Mouse (Mus musculus): ENCODE results near the gene Slc25a17. TPM values are rescaled to one million over a fixed set of nuclear protein-coding genes. Genes with fewer than 3 reads are reported as not detected.

The Slc25a17 gene
- total RNA-seq, 1 experiment, result 86.3 TPM

GRCm38 (mm10) chr15:81352638-81353037, 8.0 kb downstream of the Slc25a17 start:
- no peak overlapping the region for H3K9ac ChIP-seq (ENCODE audit: insufficient read depth, low read depth, low read length, poor library complexity, severe bottlenecking)
- no peaks in the 10 kb centered on the region for H3K9me3 ChIP-seq (ENCODE audit: control insufficient read depth, insufficient read depth, low read depth, low read length)
- in situ Hi-C loops (cut with MboI; ENCODE audit: low sequenced_read_pairs in 2 of 2, unreplicated experiment in 2 of 2), result no loop called here
- peaks cover 0 to 4% of the 10 kb centered on the region in 2 experiments; a peak in 3 of 4 replicates for H3K4me1 ChIP-seq (ENCODE audit: control insufficient read depth in 2 of 2, insufficient read depth in 2 of 2, low read length in 2 of 2, poor library complexity in 1 of 2)
- DNase-seq (ENCODE audit: low read depth, low spot score), result no peak
- TF ChIP-seq HCFC1 (IDR thresholded peaks at IDR 0.05; ENCODE audit: borderline replicate concordance, insufficient read depth, low read length) (no peak), MAFK (IDR thresholded peaks at IDR 0.05; ENCODE audit: insufficient read depth, low read depth, low read length) (no peak), ZNF384 (IDR thresholded peaks at IDR 0.05; ENCODE audit: low read depth, low read length) (no peak), CHD2 (IDR thresholded peaks at IDR 0.05; ENCODE audit: low read depth, low read length) (no peak), ZC3H11A (IDR thresholded peaks at IDR 0.05; ENCODE audit: borderline replicate concordance, low read depth, low read length) (no peak)
- H3K36me3 ChIP-seq (ENCODE audit: control insufficient read depth, insufficient read depth, low read length, poor library complexity, severe bottlenecking), result peaks cover 2% of the 10 kb centered on the region; the same call in 1 of the 2 replicates
- no peak overlapping the region for H3K4me3 ChIP-seq (ENCODE audit: insufficient read depth in 1 of 2, low read depth in 1 of 2, low read length in 2 of 2, poor library complexity in 1 of 2, severe bottlenecking in 1 of 2)
- no peak overlapping the region for H3K27ac ChIP-seq (ENCODE audit: insufficient read depth, low read depth, low read length, poor library complexity, severe bottlenecking)

GRCm38 (mm10) chr15:81350401-81350800, 10.2 kb downstream of the Slc25a17 start:
- H3K9ac ChIP-seq (ENCODE audit: insufficient read depth, low read depth, low read length, poor library complexity, severe bottlenecking), result no peak overlapping the region
- no peak overlapping the region for H3K4me3 ChIP-seq (ENCODE audit: insufficient read depth in 1 of 2, low read depth in 1 of 2, low read length in 2 of 2, poor library complexity in 1 of 2, severe bottlenecking in 1 of 2)
- no peak for DNase-seq (ENCODE audit: low read depth, low spot score)
- in situ Hi-C loops (cut with MboI; ENCODE audit: low sequenced_read_pairs in 2 of 2, unreplicated experiment in 2 of 2), result no loop called here
- H3K36me3 ChIP-seq (ENCODE audit: control insufficient read depth, insufficient read depth, low read length, poor library complexity, severe bottlenecking), result peaks cover 2% of the 10 kb centered on the region; the same call in 1 of the 2 replicates
- no peaks in the 10 kb centered on the region; a peak in 1 of 4 replicates for H3K4me1 ChIP-seq (ENCODE audit: control insufficient read depth in 2 of 2, insufficient read depth in 2 of 2, low read length in 2 of 2, poor library complexity in 1 of 2)
- TF ChIP-seq HCFC1 (IDR thresholded peaks at IDR 0.05; ENCODE audit: borderline replicate concordance, insufficient read depth, low read length) (no peak), CHD2 (IDR thresholded peaks at IDR 0.05; ENCODE audit: low read depth, low read length) (no peak)
- H3K9me3 ChIP-seq (ENCODE audit: control insufficient read depth, insufficient read depth, low read depth, low read length), result no peaks in the 10 kb centered on the region
- no peak overlapping the region for H3K27ac ChIP-seq (ENCODE audit: insufficient read depth, low read depth, low read length, poor library complexity, severe bottlenecking)

- DNase-seq (ENCODE audit: low read depth, low spot score), result no peak
- H3K36me3 ChIP-seq (ENCODE audit: control insufficient read depth, insufficient read depth, low read length, poor library complexity, severe bottlenecking), result no peaks in the 10 kb centered on the region
- no peaks in the 10 kb centered on the region for H3K9me3 ChIP-seq (ENCODE audit: control insufficient read depth, insufficient read depth, low read depth, low read length)
- TF ChIP-seq ZC3H11A (IDR thresholded peaks at IDR 0.05; ENCODE audit: borderline replicate concordance, low read depth, low read length) (no peak), MAFK (IDR thresholded peaks at IDR 0.05; ENCODE audit: insufficient read depth, low read depth, low read length) (no peak), CHD2 (IDR thresholded peaks at IDR 0.05; ENCODE audit: low read depth, low read length) (no peak), HCFC1 (IDR thresholded peaks at IDR 0.05; ENCODE audit: borderline replicate concordance, insufficient read depth, low read length) (no peak), ZNF384 (IDR thresholded peaks at IDR 0.05; ENCODE audit: low read depth, low read length) (no peak)
- no peaks in the 10 kb centered on the region; a peak in 1 of 4 replicates for H3K4me1 ChIP-seq (ENCODE audit: control insufficient read depth in 2 of 2, insufficient read depth in 2 of 2, low read length in 2 of 2, poor library complexity in 1 of 2)
- no peak overlapping the region for H3K9ac ChIP-seq (ENCODE audit: insufficient read depth, low read depth, low read length, poor library complexity, severe bottlenecking)
- no peak overlapping the region for H3K4me3 ChIP-seq (ENCODE audit: insufficient read depth in 1 of 2, low read depth in 1 of 2, low read length in 2 of 2, poor library complexity in 1 of 2, severe bottlenecking in 1 of 2)
- H3K27ac ChIP-seq (ENCODE audit: insufficient read depth, low read depth, low read length, poor library complexity, severe bottlenecking), result no peak overlapping the region
- in situ Hi-C loops (cut with MboI; ENCODE audit: low sequenced_read_pairs in 2 of 2, unreplicated experiment in 2 of 2), result no loop called here
Observed at GRCm38 (mm10) chr15:81348366-81348765, 12.2 kb downstream of the Slc25a17 start.

- Histone ChIP-seq H3K4me1 (ENCODE audit: control insufficient read depth in 2 of 2, insufficient read depth in 2 of 2, low read length in 2 of 2, poor library complexity in 1 of 2) (no peaks in the 10 kb centered on the region; a peak in 1 of 4 replicates), H3K27ac (ENCODE audit: insufficient read depth, low read depth, low read length, poor library complexity, severe bottlenecking) (no peak overlapping the region), H3K9me3 (ENCODE audit: control insufficient read depth, insufficient read depth, low read depth, low read length) (no peaks in the 10 kb centered on the region), H3K4me3 (ENCODE audit: insufficient read depth in 1 of 2, low read depth in 1 of 2, low read length in 2 of 2, poor library complexity in 1 of 2, severe bottlenecking in 1 of 2) (no peak overlapping the region), H3K36me3 (ENCODE audit: control insufficient read depth, insufficient read depth, low read length, poor library complexity, severe bottlenecking) (peaks cover 4% of the 10 kb centered on the region; the same call in 1 of the 2 replicates), H3K9ac (ENCODE audit: insufficient read depth, low read depth, low read length, poor library complexity, severe bottlenecking) (no peak overlapping the region)
- in situ Hi-C loops (cut with MboI; ENCODE audit: low sequenced_read_pairs in 2 of 2, unreplicated experiment in 2 of 2), result no loop called here
- no peak for DNase-seq (ENCODE audit: low read depth, low spot score)
- no peak for TF ChIP-seq ZNF384 (IDR thresholded peaks at IDR 0.05; ENCODE audit: low read depth, low read length)
- no peak for TF ChIP-seq MAFK (IDR thresholded peaks at IDR 0.05; ENCODE audit: insufficient read depth, low read depth, low read length)
- no peak for TF ChIP-seq ZC3H11A (IDR thresholded peaks at IDR 0.05; ENCODE audit: borderline replicate concordance, low read depth, low read length)
- TF ChIP-seq CHD2 (IDR thresholded peaks at IDR 0.05; ENCODE audit: low read depth, low read length), result no peak
- no peak for TF ChIP-seq HCFC1 (IDR thresholded peaks at IDR 0.05; ENCODE audit: borderline replicate concordance, insufficient read depth, low read length)
Observed at GRCm38 (mm10) chr15:81347466-81347865, 13.1 kb downstream of the Slc25a17 start.

GRCm38 (mm10) chr15:81341426-81341825, 19.2 kb downstream of the Slc25a17 start:
- Histone ChIP-seq H3K9me3 (ENCODE audit: control insufficient read depth, insufficient read depth, low read depth, low read length) (no peaks in the 10 kb centered on the region), H3K36me3 (ENCODE audit: control insufficient read depth, insufficient read depth, low read length, poor library complexity, severe bottlenecking) (peaks cover 6% of the 10 kb centered on the region; the same call in 1 of the 2 replicates), H3K4me1 (ENCODE audit: control insufficient read depth in 2 of 2, insufficient read depth in 2 of 2, low read length in 2 of 2, poor library complexity in 1 of 2) (no peaks in the 10 kb centered on the region), H3K27ac (ENCODE audit: insufficient read depth, low read depth, low read length, poor library complexity, severe bottlenecking) (no peak overlapping the region), H3K9ac (ENCODE audit: insufficient read depth, low read depth, low read length, poor library complexity, severe bottlenecking) (no peak overlapping the region), H3K4me3 (ENCODE audit: insufficient read depth in 1 of 2, low read depth in 1 of 2, low read length in 2 of 2, poor library complexity in 1 of 2, severe bottlenecking in 1 of 2) (no peak overlapping the region)
- TF ChIP-seq ZNF384 (IDR thresholded peaks at IDR 0.05; ENCODE audit: low read depth, low read length), result no peak
- no peak for TF ChIP-seq MAFK (IDR thresholded peaks at IDR 0.05; ENCODE audit: insufficient read depth, low read depth, low read length)
- TF ChIP-seq HCFC1 (IDR thresholded peaks at IDR 0.05; ENCODE audit: borderline replicate concordance, insufficient read depth, low read length), result no peak
- TF ChIP-seq CHD2 (IDR thresholded peaks at IDR 0.05; ENCODE audit: low read depth, low read length), result no peak
- no peak for TF ChIP-seq ZC3H11A (IDR thresholded peaks at IDR 0.05; ENCODE audit: borderline replicate concordance, low read depth, low read length)
- DNase-seq (ENCODE audit: low read depth, low spot score), result no peak
- in situ Hi-C loops (cut with MboI; ENCODE audit: low sequenced_read_pairs in 2 of 2, unreplicated experiment in 2 of 2), result no loop called here

All from ES-E14 (cell line).